9 mouse cellular contexts compared by ENCODE assay signal in genomic region chr16:18733100-18733956, GRCm38 (mm10). TPM values are rescaled to one million over a fixed set of nuclear protein-coding genes. Genes with fewer than 3 reads are reported as not detected.
A peak's percentile ranks its signal among the peaks of the same experiment; 100 is the strongest.
DNase-seq lines count a peak whose midpoint lies in the region; ATAC-seq lines count a peak whose summit lies in the region.
"Had no signal": no experiment of that assay in that cellular context is flagged by ENCODE, and none has a peak within 500 bp of the region (broad histone marks: within the 10 kb centered on the region; RNA-seq: fewer than 3 reads in every experiment).

No protein-coding gene starts in this region.

- no peaks in the 10 kb centered on the region for H3K27me3 ChIP-seq in kidney, embryonic 14.5 days (ENCODE audit: control insufficient read depth, insufficient read depth, low read length)
- H3K27me3 ChIP-seq: midbrain, embryonic 12.5 days had no signal

- DNase-seq in layer of hippocampus, adult 11-12 months (ENCODE audit: low spot score), result peak; percentile 6
- no peak for DNase-seq in layer of hippocampus, postnatal 36 days
- DNase-seq in heart, adult 18-20 months, result peak; percentile 53 to 84
- DNase-seq in lung, postnatal 36 days, result peak; percentile 87
- no peak for DNase-seq in c-Kit-positive CD71-positive TER-119-positive erythroid progenitor cells, embryonic 14.5 days (ENCODE audit: low spot score)
- DNase-seq in frontal cortex, postnatal 25 days (ENCODE audit: low spot score in 2 of 2), result no peak
- DNase-seq in cerebellum, adult 11-12 months, result no peak

- H3K27ac ChIP-seq in kidney, embryonic 14.5 days (ENCODE audit: low read depth, low read length), result peak overlapping the region; percentile 30; the same call in 1 of the 2 replicates
- H3K27ac ChIP-seq: midbrain, embryonic 12.5 days had no signal

- H3K9me3 ChIP-seq in kidney, embryonic 14.5 days (ENCODE audit: control insufficient read depth, low read length), result no peaks in the 10 kb centered on the region
- H3K9me3 ChIP-seq: midbrain, embryonic 12.5 days had no signal

- no peak for ATAC-seq in kidney, embryonic 14.5 days (ENCODE audit: low FRiP score, low TSS enrichment)

- 42% methylated on average over 20 of the region's 20 CpGs for WGBS in kidney, embryonic 14.5 days

- no peak overlapping the region; the same call in 1 of the 2 replicates for H3K9ac ChIP-seq in kidney, embryonic 14.5 days (ENCODE audit: low read depth, low read length)
- H3K9ac ChIP-seq: midbrain, embryonic 12.5 days had no signal

- 0 out of 2 replicates have a peak, but pooled peaks cover 3% of the 10 kb centered on the region for H3K4me1 ChIP-seq in kidney, embryonic 14.5 days (ENCODE audit: control insufficient read depth, insufficient read depth, low read length)
- H3K4me1 ChIP-seq: midbrain, embryonic 12.5 days had no signal

- peak overlapping the region; percentile 17; the same call in 1 of the 2 replicates for H3K4me2 ChIP-seq in kidney, embryonic 14.5 days (replicated peaks; ENCODE audit: low read depth, low read length)
- H3K4me2 ChIP-seq: midbrain, embryonic 12.5 days had no signal

- no peaks in the 10 kb centered on the region for H3K36me3 ChIP-seq in kidney, embryonic 14.5 days (ENCODE audit: control insufficient read depth, insufficient read depth, low read length)
- H3K36me3 ChIP-seq: midbrain, embryonic 12.5 days had no signal

- H3K4me3 ChIP-seq in kidney, embryonic 14.5 days (ENCODE audit: low read length), result no peak overlapping the region; the same call in 1 of the 2 replicates
- H3K4me3 ChIP-seq: midbrain, embryonic 12.5 days had no signal

RNA-seq across cellular contexts. Expression of gene Cldn5, which starts 43.3 kb away (rescaled TPM):
- 10 to 100 TPM; 42.0 to 47.4 TPM for total RNA-seq in layer of hippocampus, postnatal 36 days (2021)
- total RNA-seq in heart, adult 18-20 months (2021), result 10 to 100 TPM; 15.4 to 22.7 TPM
- 64.0 and 87.0 TPM in 2 replicates for polyA plus RNA-seq in kidney, embryonic 14.5 days (2014; fragmentation: Nextera tagmentation; extraction: Ambion mirVana)

Comparison
In these comparisons a context has a peak if more than half of its experiments do, and no peak if none do; other contexts are left out.
1. DNase-seq: peak in layer of hippocampus, adult 11-12 months (single experiment), heart, adult 18-20 months (2 of 2) and lung, postnatal 36 days (single experiment); none in layer of hippocampus, postnatal 36 days (0 of 2), c-Kit-positive CD71-positive TER-119-positive erythroid progenitor cells, embryonic 14.5 days (single experiment), frontal cortex, postnatal 25 days (0 of 2) and cerebellum, adult 11-12 months (single experiment).